In the genomic region with DNA sequence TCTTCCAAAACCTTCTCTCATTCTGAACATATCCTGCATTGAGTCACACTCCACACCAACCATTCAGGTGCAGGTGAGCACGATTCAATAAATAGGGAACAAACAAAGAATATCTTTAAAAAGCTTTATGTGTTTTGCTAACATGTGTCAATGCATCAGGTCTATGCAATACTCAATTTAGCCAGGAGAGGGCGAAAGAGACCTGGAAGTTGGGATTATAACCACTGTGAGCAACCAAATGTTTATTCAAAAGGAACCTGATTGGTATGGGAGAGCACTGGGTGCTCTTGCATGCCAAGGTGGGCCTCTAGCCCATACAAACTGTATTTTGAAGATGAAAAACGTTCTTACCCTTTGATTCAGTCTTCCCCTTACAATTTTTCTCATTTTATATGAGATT, we compare ENCODE assay signal across 9 mouse cellular contexts. TPM values are rescaled to one million over a fixed set of nuclear protein-coding genes. Genes with fewer than 3 reads are reported as not detected.
A peak's percentile ranks its signal among the peaks of the same experiment; 100 is the strongest.
DNase-seq lines count a peak whose midpoint lies in the region; ATAC-seq lines count a peak whose summit lies in the region.
"Had no signal": no experiment of that assay in that cellular context is flagged by ENCODE, and none has a peak within 500 bp of the region (broad histone marks: within the 10 kb centered on the region; RNA-seq: fewer than 3 reads in every experiment).

No protein-coding gene starts in this region.

- ATAC-seq in intestine, embryonic 14.5 days (replicated peaks; ENCODE audit: low FRiP score, low TSS enrichment, low read depth), result no peak
- no peak for ATAC-seq in intestine, embryonic 15.5 days
- 0 out of 2 replicates have a peak, but pooled peaks have one; percentile 59 for ATAC-seq in megakaryocyte-erythroid progenitor cell, adult 5-6 weeks (replicated peaks; ENCODE audit: low FRiP score, low TSS enrichment, poor library complexity, severe bottlenecking)

- DNase-seq in intestine, embryonic 14.5 days (ENCODE audit: low spot score), result peak; percentile 70
- peak; percentile 60 for DNase-seq in MN1 (ENCODE audit: low spot score)
- DNase-seq in cerebellum, adult 9-11 months, result peak; percentile 55
- DNase-seq in gastrocnemius, adult 8-10 months (ENCODE audit: low spot score in 2 of 2), result peak; percentile 14 to 16
- DNase-seq in layer of hippocampus, adult 9-11 months, result peak; percentile 60
- DNase-seq in thymus, postnatal 0 days (ENCODE audit: low spot score), result peak; percentile 64

- no peak overlapping the region for H3K27ac ChIP-seq in intestine, embryonic 14.5 days (ENCODE audit: low read depth)
- no peak overlapping the region for H3K27ac ChIP-seq in intestine, embryonic 15.5 days
- H3K27ac ChIP-seq: embryonic facial prominence, embryonic 12.5 days had no signal

- no peaks in the 10 kb centered on the region for H3K9me3 ChIP-seq in intestine, embryonic 14.5 days (ENCODE audit: control insufficient read depth, low read length)
- no peaks in the 10 kb centered on the region for H3K9me3 ChIP-seq in intestine, embryonic 15.5 days
- H3K9me3 ChIP-seq: embryonic facial prominence, embryonic 12.5 days had no signal

- H3K27me3 ChIP-seq in intestine, embryonic 14.5 days (replicated peaks; ENCODE audit: control insufficient read depth, insufficient read depth, low read length), result no peaks in the 10 kb centered on the region
- no peaks in the 10 kb centered on the region for H3K27me3 ChIP-seq in intestine, embryonic 15.5 days (replicated peaks)
- H3K27me3 ChIP-seq: embryonic facial prominence, embryonic 12.5 days had no signal

- H3K4me2 ChIP-seq in intestine, embryonic 14.5 days (ENCODE audit: low read length), result no peak overlapping the region
- no peak overlapping the region for H3K4me2 ChIP-seq in intestine, embryonic 15.5 days (replicated peaks)
- H3K4me2 ChIP-seq: embryonic facial prominence, embryonic 12.5 days had no signal

- H3K4me1 ChIP-seq in intestine, embryonic 14.5 days (replicated peaks; ENCODE audit: control insufficient read depth, insufficient read depth, low read length), result no peaks in the 10 kb centered on the region
- H3K4me1 ChIP-seq in intestine, embryonic 15.5 days (replicated peaks), result no peaks in the 10 kb centered on the region
- H3K4me1 ChIP-seq: embryonic facial prominence, embryonic 12.5 days had no signal

- no peaks in the 10 kb centered on the region for H3K36me3 ChIP-seq in intestine, embryonic 14.5 days (ENCODE audit: control insufficient read depth, insufficient read depth, low read length)
- H3K36me3 ChIP-seq in intestine, embryonic 15.5 days, result no peaks in the 10 kb centered on the region
- H3K36me3 ChIP-seq: embryonic facial prominence, embryonic 12.5 days had no signal

- H3K4me3 ChIP-seq in intestine, embryonic 14.5 days (ENCODE audit: low read depth, low read length), result no peak overlapping the region
- no peak overlapping the region for H3K4me3 ChIP-seq in intestine, embryonic 15.5 days (replicated peaks)
- H3K4me3 ChIP-seq: embryonic facial prominence, embryonic 12.5 days had no signal

- H3K9ac ChIP-seq in intestine, embryonic 14.5 days (ENCODE audit: low read length), result no peak overlapping the region
- H3K9ac ChIP-seq in intestine, embryonic 15.5 days, result no peak overlapping the region
- H3K9ac ChIP-seq: embryonic facial prominence, embryonic 12.5 days had no signal

- WGBS in intestine, embryonic 14.5 days, result 5% methylated on average over 3 of the region's 3 CpGs
- WGBS in intestine, embryonic 15.5 days, result 1% methylated on average over 3 of the region's 3 CpGs

RNA-seq across cellular contexts. Expression of a gene that starts 1.8 kb away (rescaled TPM):
- polyA plus RNA-seq in intestine, embryonic 14.5 days (2014; fragmentation: Nextera tagmentation; extraction: Ambion mirVana), result not detected in 2 replicates
- not detected in 2 replicates for polyA plus RNA-seq in intestine, embryonic 15.5 days (2015; fragmentation: Nextera tagmentation; extraction: Ambion mirVana)
- not detected for total RNA-seq in gastrocnemius, adult 8-10 months (2022)
- not detected in 2 replicates for total RNA-seq in megakaryocyte-erythroid progenitor cell, adult 5-6 weeks (2014; fragmentation: Nextera tagmentation)
- total RNA-seq in megakaryocyte-erythroid progenitor cell, adult 5-6 weeks (2017), result not detected in 2 replicates
- not detected in 2 replicates for polyA plus RNA-seq in thymus, postnatal 0 days (2015; fragmentation: Nextera tagmentation; extraction: Ambion mirVana)
- polyA plus RNA-seq: embryonic facial prominence, embryonic 12.5 days had no signal

RNA-seq across cellular contexts. Expression of a gene that starts 2.7 kb away (rescaled TPM):
- polyA plus RNA-seq in intestine, embryonic 14.5 days (2014; fragmentation: Nextera tagmentation; extraction: Ambion mirVana), result 28.4 and 34.2 TPM in 2 replicates
- 26.1 and 28.0 TPM in 2 replicates for polyA plus RNA-seq in intestine, embryonic 15.5 days (2015; fragmentation: Nextera tagmentation; extraction: Ambion mirVana)
- 1 to 10 TPM; 2.3 to 5.6 (median 3.7) TPM for total RNA-seq in gastrocnemius, adult 8-10 months (2022)
- not detected in 2 replicates for total RNA-seq in megakaryocyte-erythroid progenitor cell, adult 5-6 weeks (2014; fragmentation: Nextera tagmentation)
- total RNA-seq in megakaryocyte-erythroid progenitor cell, adult 5-6 weeks (2017), result 11.2 TPM in 1 of 2 replicates, not detected in the other
- polyA plus RNA-seq in thymus, postnatal 0 days (2015; fragmentation: Nextera tagmentation; extraction: Ambion mirVana), result 16.4 and 16.8 TPM in 2 replicates

RNA-seq across cellular contexts. Expression of a gene that starts 32.9 kb away (rescaled TPM):
- 57.9 and 58.0 TPM in 2 replicates for polyA plus RNA-seq in intestine, embryonic 14.5 days (2014; fragmentation: Nextera tagmentation; extraction: Ambion mirVana)
- polyA plus RNA-seq in intestine, embryonic 15.5 days (2015; fragmentation: Nextera tagmentation; extraction: Ambion mirVana), result 48.5 and 52.1 TPM in 2 replicates
- total RNA-seq in gastrocnemius, adult 8-10 months (2022), result 10 to 100 TPM; 51.2 to 67.1 (median 55.0) TPM
- 6.0 and 10.0 TPM in 2 replicates for total RNA-seq in megakaryocyte-erythroid progenitor cell, adult 5-6 weeks (2014; fragmentation: Nextera tagmentation)
- total RNA-seq in megakaryocyte-erythroid progenitor cell, adult 5-6 weeks (2017), result 5.1 and 6.7 TPM in 2 replicates
- polyA plus RNA-seq in thymus, postnatal 0 days (2015; fragmentation: Nextera tagmentation; extraction: Ambion mirVana), result 45.1 and 48.1 TPM in 2 replicates

RNA-seq across cellular contexts. Expression of a gene that starts 59.6 kb away (rescaled TPM):
- polyA plus RNA-seq in intestine, embryonic 14.5 days (2014; fragmentation: Nextera tagmentation; extraction: Ambion mirVana), result 48.1 and 52.8 TPM in 2 replicates
- polyA plus RNA-seq in intestine, embryonic 15.5 days (2015; fragmentation: Nextera tagmentation; extraction: Ambion mirVana), result 46.8 and 47.3 TPM in 2 replicates
- total RNA-seq in gastrocnemius, adult 8-10 months (2022), result 10 to 100 TPM; 39.2 to 63.2 (median 46.2) TPM
- total RNA-seq in megakaryocyte-erythroid progenitor cell, adult 5-6 weeks (2014; fragmentation: Nextera tagmentation), result 4.1 and 14.3 TPM in 2 replicates
- total RNA-seq in megakaryocyte-erythroid progenitor cell, adult 5-6 weeks (2017), result 0.14 and 0.65 TPM in 2 replicates
- 39.8 and 41.2 TPM in 2 replicates for polyA plus RNA-seq in thymus, postnatal 0 days (2015; fragmentation: Nextera tagmentation; extraction: Ambion mirVana)

Comparison
In these comparisons a context has a peak if more than half of its experiments do, and no peak if none do; other contexts are left out.
1. DNase-seq: peak in every context shown above with its lines; median percentile 70 in intestine, embryonic 14.5 days; 64 in thymus, postnatal 0 days; 60 in MN1; 60 in layer of hippocampus, adult 9-11 months; 55 in cerebellum, adult 9-11 months; 15 in gastrocnemius, adult 8-10 months.